Mouse (Mus musculus): Measurements from ENCODE around the gene Slc2a8.
A peak's percentile ranks its signal among the peaks of the same experiment; 100 is the strongest.
"Not testable (repeated sequence)": the region's sequence is repeated elsewhere in the genome, so short reads cannot be mapped to it uniquely, and the experiment has no call there.

Gene Slc2a8

DNA sequence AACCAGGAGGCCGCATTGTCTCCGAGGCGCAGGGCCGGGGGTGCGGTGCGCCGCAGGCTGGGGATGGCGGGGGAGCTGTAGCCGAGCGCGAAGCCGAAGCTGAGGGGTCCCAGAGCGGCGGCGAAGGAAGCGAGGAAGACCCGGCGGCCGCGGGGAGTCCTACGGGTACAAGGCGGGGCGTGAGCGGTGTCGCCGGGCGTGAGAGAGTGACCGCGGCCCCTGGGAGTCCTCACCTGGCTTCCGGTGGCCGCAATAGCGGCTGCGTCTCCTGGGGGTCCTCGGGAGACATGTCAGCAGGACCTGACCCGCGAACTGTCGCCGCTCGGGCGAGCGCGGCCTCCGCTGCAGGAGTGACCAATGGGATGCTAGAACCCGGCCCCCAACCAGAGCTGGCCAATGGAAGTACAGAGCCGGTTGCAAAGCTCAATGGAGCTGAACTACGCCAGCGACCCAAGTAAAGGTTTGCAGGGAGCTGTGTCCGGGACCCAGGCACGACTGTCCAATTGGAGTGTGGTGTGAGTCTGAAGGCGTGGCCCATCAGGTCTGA is at the start of gene Slc2a8:
Gene Slc2a8 (minus strand): TSS at position 359 of the 547 bp plus-strand sequence.
- peak; percentile 90 to 95 for DNase-seq

DNA sequence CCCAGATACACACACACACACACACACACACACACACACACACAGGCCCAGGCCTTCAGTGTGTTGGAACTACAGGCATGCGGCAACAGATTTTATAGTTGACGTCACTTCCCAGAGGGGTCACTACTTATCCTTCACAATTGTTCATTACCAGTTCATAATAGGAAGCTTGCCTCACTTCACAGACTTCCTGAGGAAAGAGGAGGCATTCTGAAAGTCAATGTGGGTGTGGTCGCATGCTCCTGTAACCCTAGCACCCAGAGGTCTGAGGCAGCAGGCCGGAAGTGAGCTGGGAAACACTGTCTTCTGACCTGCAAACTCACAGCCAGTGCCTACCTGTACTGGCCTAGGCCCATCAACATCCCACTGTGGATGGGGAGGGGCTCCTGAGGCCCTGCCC is 43.2 kb upstream of the Slc2a8 start:
- DNase-seq = peak in 1 of 2 experiments; percentile 23

DNA sequence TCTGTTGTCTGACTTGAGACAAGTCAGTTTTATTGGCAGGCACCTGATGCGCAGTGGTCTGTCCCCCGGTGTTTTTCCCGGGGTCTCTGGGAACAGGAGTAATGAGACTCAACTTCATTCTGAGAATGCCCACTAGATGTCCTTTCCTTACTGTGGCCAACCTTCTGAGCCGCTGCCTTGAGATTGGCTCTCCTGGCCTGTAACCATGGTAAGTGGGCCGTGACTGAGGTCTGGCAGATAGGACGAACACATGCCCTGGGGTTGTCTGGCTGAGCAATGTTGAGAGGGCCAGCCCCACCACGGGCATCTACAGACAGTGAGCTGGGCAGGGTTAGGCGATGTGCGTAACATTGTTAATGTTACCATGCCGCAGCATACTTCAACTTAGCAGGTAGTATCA is 42.7 kb upstream of the Slc2a8 start:
- peak; percentile 33 to 51 for DNase-seq

DNA sequence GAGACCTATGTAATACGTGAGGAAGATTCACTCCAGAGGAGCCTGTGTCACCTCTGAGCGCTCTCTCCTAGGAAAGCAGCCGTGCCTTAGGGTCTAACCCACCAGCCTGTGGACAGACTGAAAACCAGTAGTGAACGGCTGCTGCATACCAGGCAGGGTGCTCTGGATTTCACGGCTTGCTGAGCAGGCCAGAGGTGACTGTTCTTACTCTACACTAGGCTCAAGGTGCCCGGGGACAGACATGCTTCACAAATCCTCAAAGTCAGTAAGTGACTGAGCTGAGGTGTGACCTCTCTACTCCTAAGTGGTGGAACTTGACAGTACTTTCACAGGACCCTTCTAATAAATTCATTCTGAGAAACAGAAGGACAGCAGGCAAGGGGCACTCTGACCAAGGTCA is 41.0 kb upstream of the Slc2a8 start:
- DNase-seq = peak; percentile 13 to 35

DNA sequence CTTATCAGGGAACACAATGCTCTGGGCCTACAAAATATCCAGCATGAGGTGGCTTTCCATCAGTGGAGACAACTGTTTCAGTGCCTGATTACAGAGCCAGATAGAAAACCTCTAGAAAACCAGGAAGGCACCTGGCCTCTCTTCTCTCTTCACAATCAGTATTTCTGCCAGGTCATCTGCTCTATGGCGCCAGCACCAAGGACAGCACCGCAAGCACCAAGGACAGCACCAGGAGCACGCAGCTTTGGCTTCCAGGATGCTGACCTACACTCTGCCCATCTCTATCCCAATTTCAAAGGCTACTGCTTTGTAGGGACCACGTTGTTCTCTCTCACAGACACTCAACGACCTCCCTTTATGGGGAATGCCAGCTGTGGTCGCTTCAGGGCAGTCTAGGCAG is 36.1 kb upstream of the Slc2a8 start:
- peak; percentile 86 to 88 for DNase-seq

DNA sequence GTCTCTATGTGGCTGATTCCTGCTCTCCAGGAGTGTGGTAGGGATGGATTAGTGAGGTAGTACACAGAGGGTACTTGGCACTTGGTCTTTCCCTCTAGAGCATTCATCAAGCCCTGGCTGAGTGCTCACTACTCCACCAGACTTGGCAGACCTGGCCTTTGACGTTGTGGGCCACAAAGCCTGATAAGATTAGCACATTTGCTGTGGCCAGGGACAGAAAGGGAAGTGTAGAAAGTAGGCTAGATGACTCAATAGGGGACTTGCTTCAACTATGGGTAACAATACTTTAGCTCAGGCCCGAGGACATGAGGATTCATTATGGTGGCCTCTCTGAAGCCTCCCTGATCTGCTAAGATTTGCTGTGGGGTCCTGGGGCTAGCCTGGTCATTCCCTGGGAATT is 35.3 kb upstream of the Slc2a8 start:
- DNase-seq = no peak

DNA sequence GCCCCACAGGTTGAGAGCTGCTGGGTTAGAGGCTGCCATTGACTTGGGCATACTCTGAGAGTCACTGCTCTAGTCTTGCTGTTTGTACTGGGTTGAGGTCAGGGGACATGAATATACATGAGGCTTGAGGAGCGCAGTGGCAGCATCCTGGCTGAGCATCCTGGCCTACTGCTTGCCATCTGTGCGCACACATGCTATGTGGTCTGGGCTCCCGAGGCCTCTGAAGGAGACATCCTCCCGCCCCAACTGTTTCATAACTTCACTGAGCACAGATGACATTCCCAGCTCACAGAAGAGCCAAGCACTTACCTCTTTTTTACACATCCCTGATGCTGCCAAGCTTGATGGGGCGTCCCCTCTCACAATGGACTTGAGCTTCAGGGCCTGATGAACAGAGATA is 33.0 kb upstream of the Slc2a8 start:
- DNase-seq = no peak

DNA sequence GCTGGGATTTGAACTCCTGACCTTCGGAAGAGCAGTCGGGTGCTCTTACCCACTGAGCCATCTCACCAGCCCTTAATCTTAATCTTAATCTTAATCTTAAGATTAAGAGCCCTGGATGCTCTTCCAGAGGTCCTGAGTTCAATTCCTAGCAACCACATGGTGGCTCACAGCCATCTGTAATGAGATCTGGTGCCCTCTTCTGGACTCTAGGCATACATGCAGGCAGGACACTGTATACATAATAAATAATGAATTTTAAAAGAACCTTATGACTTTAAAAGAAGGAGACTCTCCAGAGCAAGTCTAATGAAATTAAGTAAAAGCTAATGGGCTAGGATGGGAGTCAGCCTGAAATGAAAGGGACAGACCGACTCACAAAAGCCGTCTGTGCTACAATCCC is 27.2 kb upstream of the Slc2a8 start:
- DNase-seq = not testable (repeated sequence)

DNA sequence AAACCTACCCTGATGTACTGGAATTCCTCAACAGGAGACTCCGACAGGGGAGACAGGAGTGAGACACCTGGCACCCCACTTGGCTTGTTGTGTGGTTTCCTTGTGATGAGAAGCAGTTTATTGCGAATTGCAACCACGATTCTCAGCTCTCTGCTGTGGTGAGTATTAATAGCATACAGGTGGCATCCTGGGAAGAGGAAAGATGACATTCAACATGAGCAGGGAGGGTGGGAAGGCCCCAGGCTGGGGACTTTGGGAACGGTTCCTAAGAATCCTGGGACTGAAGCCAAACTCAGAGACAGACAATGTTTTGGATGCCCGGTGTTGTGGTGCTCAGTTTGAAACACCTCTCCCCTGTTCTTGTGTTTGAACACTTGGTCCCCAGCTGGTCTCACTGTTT is 23.2 kb upstream of the Slc2a8 start:
- DNase-seq = no peak

DNA sequence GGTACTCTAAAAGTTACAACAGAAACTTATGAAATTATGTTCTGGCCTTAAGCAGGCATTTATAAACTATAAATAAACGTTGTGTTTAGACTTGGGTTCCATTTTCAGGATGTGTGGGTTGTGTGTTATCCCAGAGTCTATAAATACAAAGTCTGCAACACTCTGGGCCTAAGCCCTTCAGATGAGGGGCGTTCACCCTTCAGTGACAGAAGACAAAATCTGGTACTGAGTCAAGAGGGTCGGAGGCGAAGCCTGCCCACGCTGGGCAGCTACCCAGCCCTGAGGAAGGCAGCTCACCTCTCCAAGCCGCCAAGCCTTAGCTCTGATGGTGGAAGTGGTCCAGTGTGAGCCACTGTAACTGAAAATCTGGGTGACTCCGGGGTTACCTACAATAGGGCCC is 20.3 kb upstream of the Slc2a8 start:
- no peak for DNase-seq

DNA sequence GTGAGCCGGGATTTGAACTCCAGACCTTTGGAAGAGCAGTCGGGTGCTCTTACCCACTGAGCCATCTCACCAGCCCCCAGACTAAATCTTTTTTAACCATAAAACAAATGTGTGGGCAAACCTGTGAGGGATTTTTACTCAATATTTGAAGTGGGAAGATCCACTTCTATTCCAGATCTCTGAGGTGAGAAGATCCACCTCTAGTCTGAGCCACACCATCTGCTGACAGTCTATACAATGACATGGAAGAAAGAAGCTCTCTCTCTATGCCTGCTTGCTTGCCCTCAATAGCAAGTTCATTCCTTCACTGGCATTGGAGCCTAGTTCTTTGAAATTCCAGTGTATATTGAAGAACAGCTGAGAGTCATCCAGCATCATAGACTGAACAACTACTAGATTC is 17.9 kb upstream of the Slc2a8 start:
- DNase-seq = no peak

DNA sequence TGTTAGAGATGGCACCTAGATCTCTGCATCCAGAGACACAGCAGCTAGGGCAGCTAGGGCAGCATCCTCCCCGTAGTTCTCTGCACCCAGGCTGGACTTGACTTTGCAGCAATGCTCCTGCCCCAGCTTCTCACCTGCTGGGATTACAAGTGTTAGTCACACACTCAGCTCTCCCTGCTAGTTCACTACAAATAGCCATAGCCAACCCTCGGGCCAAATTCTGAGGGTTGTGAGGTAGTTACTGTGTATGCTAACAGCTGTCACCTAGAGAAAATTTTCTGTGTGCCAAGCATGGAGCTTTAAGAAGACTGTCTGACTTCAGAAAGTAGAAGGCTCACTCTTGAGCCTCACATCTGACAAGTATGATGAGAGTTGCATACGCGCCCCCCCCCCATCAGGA is 15.9 kb upstream of the Slc2a8 start:
- DNase-seq = no peak

DNA sequence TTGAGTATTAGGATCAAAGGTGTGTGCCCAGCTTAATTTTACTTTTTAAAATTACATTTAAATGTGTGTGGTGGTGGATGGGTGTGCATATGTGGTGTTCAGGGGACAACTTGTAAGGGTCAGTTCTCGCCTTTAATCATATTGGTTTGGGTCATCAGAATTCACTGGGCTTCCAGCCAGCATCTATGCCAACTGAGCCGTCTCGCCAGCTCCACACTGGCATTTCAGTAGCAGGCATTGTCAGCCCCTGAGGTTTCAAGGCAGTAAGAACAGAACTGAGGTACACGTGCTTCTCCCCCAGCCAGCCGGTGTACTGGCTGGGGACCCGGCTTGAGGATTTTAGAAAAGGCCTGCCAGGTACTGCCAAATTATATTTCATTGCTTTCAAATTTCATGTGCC is 15.2 kb upstream of the Slc2a8 start:
- no peak for DNase-seq

DNA sequence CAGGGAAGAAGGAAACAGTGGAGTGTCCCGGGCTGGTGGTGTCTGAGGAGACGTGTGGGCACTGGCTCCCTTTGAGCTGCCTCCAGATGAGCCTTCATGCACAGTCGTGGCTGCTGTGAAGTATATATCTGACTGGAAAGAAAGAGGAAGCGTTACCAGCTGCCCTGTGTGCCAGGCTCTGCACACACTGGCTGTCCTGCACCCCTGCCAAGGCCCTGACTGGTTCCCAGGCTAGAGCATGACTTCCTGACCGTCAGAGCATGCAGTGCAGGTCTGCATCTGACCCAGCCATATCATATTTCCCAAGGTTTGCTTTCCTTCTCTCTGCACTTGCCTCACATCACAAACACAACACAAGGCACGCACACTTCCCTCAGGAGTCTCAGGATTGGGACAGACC is 10.2 kb upstream of the Slc2a8 start:
- peak in 1 of 2 experiments; percentile 27 for DNase-seq

DNA sequence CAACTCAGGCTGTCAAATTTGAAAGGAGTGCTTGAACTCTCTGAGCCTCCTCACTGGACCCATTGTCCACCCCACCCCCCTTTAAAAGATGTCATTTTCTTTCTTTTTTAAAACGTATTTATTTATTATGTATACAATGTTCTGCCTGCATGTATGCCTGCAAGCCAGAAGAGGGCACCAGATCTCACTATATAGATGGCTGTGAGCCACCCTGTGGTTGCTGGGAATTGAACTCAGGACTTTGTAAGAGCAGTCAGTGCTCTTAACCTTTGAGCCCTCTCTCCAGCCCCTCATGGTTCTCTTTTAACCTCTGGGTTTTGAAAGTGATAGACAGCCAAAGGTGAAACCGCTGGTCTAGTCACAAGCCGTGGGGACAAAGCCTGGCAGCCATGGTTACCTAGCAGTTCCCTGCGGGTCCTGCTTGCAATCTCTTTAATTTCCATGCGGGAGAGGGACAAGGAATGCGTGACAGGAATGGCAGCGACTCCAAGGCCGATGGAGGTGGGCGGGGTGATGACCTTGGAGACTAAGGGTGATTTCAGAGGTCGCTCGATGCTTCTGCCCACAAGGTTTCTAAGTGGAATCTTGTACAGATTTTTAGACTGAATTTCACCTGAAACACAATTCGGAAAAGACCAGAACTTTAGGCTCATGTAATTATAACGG is 8.4 kb upstream of the Slc2a8 start:
- DNase-seq = no peak

DNA sequence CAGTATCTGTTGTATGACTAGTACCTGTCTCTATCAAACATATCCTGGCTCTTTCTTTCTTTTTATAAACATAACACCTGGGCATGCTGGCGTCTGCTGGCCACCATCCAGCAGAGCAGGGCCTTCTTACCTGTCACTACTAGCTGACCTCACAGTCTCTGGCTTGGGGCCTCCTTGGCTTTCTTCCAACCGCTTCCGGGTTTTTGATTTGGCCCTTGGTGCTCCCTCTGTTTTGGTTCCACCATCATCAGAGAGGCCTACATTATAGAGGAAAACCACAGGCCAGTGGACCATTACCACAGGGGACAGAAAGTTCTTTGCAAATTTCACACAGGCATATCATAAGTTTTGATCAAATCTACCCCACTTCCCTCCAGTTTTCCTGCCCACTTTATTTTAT is 7.5 kb upstream of the Slc2a8 start:
- DNase-seq = peak in 1 of 2 experiments; percentile 20

DNA sequence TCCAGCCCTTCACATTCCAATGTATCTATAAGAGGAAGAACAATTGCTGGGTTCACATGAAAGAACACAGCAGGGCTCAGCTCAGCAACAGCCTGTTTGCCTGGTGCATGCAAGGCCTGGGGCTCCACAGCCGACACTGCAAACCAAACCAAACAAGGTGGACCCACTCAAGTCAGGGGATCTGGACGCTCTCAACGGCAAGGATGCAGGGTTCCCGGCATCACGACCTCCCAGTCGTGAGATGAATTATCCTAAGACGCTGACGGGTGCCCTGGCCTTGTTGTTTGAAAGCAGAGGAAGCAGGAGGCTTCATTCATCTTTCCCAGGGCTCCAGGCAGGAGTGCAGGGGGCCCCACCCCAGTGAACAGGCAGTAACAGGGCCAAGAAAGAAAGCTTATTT is 4.0 kb upstream of the Slc2a8 start:
- no peak for DNase-seq

DNA sequence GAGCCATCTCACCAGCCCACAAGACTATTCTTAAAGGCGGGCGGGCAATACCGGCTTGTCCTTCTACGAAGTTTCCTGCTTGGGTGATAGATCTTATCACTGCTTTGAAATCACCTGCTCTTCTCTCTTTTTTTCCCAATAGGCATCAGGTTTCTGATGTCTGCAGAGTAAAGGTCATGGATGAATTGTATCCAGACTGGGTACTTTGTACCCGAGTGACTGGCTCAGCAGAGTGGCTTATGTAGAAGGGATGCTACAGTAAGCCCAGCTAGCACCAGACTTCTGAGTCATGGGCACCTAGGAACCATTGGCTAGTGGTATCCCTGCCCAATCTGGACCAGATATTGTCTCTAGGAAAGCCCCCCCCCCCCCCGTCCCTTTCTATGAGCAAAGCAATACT is 1.7 kb upstream of the Slc2a8 start:
- no peak for DNase-seq

DNA sequence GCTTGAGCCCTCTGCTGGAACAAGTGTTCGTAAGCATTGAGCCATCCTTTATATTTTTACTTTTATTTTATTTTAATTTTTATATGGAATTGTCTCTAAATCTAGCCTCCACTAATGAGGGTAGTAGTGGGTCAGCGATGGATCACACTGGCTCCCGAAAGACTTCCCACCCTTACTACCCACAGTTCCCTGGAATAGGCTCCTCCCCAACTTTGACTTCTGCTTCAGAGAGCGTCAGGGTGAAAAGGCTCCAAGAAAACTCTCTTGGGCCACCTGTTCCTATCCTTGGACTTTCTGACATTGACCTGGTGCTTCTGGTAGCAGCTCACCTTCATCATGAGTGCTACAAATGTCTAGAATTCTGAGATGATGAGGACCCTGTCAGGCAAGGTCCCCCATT is 817 bp upstream of the Slc2a8 start:
- peak in 1 of 2 experiments; percentile 30 for DNase-seq

DNA sequence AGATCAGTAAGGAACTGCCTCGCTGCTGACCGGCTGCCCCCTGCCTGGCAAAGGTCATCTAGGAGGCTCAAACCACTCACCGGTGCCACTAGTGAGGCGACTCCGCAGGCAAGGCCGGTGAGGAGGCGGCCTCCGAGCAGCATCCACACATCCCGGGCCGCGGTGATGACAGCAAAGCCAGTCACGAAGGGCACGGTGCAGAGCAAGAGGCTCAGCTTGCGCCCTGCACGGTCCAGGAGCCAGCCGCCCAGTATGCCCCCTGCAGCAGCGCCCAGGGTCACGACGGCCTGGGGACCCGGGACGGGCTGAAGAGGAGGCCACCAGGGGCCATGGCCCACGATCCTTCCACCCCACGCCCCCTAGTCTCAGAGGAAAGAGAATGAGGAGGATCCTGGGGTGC is 602 bp downstream of the Slc2a8 start:
- DNase-seq = peak; percentile 50 to 60

DNA sequence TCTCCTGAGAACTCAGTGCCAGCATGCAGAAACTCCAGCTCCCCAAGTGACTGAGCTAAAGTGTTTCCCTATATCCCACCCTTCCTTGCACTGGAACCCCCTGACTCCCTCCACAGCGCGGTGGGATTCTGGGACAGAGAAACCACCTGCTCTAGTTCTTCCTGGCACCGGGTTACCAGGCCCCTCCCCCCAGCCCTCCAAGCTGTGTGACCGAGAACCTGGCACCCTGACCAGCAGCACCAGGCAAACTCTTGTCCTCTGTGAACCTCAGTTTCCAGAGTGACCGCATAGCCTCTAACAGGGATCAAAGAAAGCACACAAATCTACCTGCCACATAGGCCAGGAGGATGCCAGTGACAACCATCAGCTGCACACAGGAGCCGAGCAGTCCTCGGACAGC is 2.2 kb downstream of the Slc2a8 start:
- DNase-seq = no peak

DNA sequence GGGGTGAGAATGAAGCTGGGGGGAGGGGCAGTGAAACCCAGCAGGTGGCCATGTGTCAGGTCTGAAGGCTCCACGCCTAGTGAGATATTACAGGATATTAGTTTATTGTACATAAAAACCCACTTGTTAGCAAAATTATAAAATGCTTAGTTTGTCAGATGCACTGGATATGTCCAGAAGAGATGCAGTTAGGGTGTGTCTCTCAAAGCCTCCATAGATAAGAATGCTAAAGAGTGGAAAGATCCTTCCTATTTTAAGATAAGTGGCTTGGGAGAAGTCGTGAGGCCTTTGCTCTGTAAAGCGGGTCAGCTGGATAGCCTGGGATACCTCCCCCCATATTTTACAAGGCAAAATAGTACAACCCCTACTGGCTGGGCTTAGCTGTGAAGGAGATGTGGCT is 3.2 kb downstream of the Slc2a8 start:
- no peak for DNase-seq

DNA sequence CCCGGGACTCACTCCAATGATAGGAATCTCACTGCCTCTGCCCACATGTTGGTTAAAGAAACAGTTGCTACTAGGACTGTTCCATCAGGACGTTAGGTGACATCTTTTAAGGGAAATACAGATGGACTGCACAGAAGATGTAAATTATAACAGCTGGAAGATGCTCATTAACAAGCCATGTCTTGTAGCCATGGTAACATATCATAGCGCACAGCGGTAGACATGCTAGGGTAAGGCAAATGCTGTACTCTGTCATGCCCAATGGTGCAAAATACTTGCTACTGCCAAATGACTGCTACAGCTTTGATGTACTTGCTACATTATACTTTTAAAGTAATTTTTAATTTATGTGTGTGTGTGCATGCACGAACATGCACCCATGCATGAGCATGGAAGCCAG is 4.8 kb downstream of the Slc2a8 start:
- no peak for DNase-seq

DNA sequence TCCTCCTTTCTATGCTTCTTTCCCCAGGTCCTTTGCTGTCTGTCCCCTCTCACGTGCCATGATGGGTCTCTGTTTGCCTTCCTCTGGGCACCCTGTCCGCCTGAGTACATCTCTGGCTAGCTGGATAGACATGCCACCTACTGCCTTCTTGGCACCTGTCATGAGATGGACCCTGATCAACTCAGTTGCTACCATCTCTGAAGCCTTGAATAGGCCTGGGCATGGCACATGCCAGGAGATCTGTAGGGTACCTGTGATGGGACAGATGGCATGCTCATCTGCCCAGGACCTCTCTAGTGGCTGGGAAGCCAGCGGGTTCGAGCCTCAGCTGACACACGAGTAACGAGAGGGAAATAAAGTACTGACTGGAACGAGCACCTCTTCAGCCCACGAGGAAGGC is 7.7 kb downstream of the Slc2a8 start:
- no peak for DNase-seq

DNA sequence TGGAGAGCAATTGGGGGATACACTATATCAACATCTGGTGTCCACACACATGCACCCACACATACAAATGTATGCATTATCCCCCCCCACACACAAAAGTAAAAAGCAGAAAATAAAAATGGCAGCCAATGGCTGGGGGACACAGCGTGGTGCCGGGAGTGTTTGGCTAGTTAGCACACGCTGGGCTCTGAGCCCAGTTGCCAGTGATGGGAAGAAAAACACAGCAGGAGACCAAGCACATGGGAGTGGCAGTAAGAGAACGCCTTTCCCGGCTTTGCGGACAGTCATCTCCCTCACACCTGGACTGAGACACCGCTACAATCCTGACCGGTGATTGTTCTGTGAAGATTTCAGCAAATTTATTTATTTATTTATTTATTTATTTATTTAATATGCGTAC is 10.6 kb downstream of the Slc2a8 start:
- no peak for DNase-seq

All from kidney, postnatal 4 days (tissue).